Mouse (Mus musculus) E14TG2a.4 (cell line): ENCODE measurements at regions not wholly inside any gene's neighbourhood (a gene's known extent, or its start where the extent isn't known, plus 50 kb on each side); places are given as distances from the start of the nearest gene placed in this dataset.

ENCODE experiments used
- CTCF ChIP-seq: conservative IDR thresholded peaks from 2 replicates; pipeline ENCODE4 v1.5.1; 2014; ENCODE audit warnings: low read length
- NANOG ChIP-seq: IDR thresholded peaks from 2 replicates; pipeline ENCODE4 v1.6.1; 2014; ENCODE audit warnings: borderline replicate concordance, low read length, mixed read lengths

DNA sequence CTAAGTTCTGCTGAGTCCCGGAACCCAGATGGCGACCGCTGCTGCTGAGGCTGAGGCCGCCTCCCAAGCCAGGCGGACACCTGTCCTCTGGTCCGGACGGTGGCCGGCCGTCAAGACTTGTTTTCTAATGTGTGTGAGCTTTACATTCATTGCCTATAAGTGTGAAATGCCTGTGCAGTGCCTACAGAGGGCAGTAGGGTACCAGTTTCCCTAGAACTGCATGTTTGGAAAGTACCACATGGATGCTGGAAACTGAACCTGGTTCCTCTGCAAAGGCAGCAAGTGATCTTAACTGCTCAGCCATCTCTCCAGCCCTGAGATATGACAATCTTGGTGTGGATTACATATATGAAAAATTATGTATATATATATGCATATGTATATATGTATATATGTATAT lies 138.6 kb downstream of the Stk31 start:
- TF ChIP-seq CTCF (peak; percentile 54), NANOG (no peak)
